ENCODE assay signal across 14 mouse cellular contexts in the genomic region with DNA sequence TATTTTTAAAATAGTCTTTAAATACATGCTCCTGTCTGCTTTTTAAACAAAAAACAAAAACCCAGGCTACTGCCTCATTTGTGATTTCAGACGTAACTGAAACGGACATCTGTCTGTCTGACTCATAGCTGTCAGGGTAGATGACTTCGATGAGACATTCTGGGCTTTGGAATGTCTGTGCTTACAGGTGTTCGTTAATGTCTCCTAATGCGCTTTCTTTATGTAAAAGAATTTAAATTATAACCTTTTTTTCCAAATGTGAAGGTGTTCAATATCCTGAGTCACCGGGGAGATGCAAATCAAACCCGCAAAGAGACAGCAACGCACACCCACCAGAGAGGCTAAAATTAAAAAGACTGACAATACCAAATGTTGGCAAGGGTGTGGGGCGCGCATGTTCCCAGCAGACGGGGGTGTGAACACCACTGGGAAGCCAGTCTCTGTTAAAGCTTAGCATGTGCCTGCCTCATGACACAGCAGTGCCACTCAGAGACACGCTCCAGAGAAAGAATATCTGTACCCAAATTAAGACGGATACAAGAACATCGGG. TPM values are rescaled to one million over a fixed set of nuclear protein-coding genes. Genes with fewer than 3 reads are reported as not detected.
DNase-seq lines count a peak whose midpoint lies in the region; ATAC-seq and TF ChIP-seq lines count a peak whose summit lies in the region.
"Had no signal": no experiment of that assay in that cellular context is flagged by ENCODE, and none has a peak within 500 bp of the region (broad histone marks: within the 10 kb centered on the region; RNA-seq: fewer than 3 reads in every experiment).

No protein-coding gene starts in this region.

- H3K9ac ChIP-seq in limb, embryonic 13.5 days: no peak overlapping the region
- H3K9ac ChIP-seq in heart, postnatal 0 days (replicated peaks; ENCODE audit: low read depth, low read length): no peak overlapping the region
- no peak overlapping the region for H3K9ac ChIP-seq in hindbrain, postnatal 0 days (replicated peaks; ENCODE audit: low read length)
- no peak overlapping the region for H3K9ac ChIP-seq in midbrain, postnatal 0 days (replicated peaks; ENCODE audit: low read length, poor library complexity, severe bottlenecking)

- no peak for TF ChIP-seq CTCF in heart, postnatal 0 days (IDR thresholded peaks at IDR 0.05; ENCODE audit: low read depth)
- TF ChIP-seq CTCF in hindbrain, postnatal 0 days (IDR thresholded peaks at IDR 0.05; ENCODE audit: low read depth): no peak
- no peak for TF ChIP-seq CTCF in midbrain, postnatal 0 days (IDR thresholded peaks at IDR 0.05)

- no peak for DNase-seq in limb, embryonic 10.5 days (ENCODE audit: low spot score)
- DNase-seq in heart, postnatal 0 days (ENCODE audit: low spot score): no peak
- DNase-seq in left cerebral cortex, postnatal 10 days (ENCODE audit: extremely low spot score in 1 of 2, low spot score in 2 of 2): peak; percentile 69 to 81
- DNase-seq in telencephalon, adult 2 months (ENCODE audit: low read depth, low spot score): peak; percentile 95
- no peak for DNase-seq in hindbrain, postnatal 0 days (ENCODE audit: low spot score)
- no peak for DNase-seq in midbrain, postnatal 0 days (ENCODE audit: low spot score)
- DNase-seq: cerebellum, postnatal 10 days; lung, adult 2 months; thymus, postnatal 36 days had no signal

- WGBS in limb, embryonic 13.5 days: 79% methylated on average over 14 of the region's 14 CpGs
- WGBS in limb, embryonic 10.5 days: 90% methylated on average over 14 of the region's 14 CpGs
- WGBS in heart, postnatal 0 days: 73% methylated on average over 14 of the region's 14 CpGs
- WGBS in hindbrain, postnatal 0 days: 73% methylated on average over 14 of the region's 14 CpGs
- 77% methylated on average over 14 of the region's 14 CpGs for WGBS in midbrain, postnatal 0 days

- no peak overlapping the region for H3K4me2 ChIP-seq in limb, embryonic 13.5 days (replicated peaks)
- H3K4me2 ChIP-seq in heart, postnatal 0 days (ENCODE audit: low read depth, low read length): no peak overlapping the region
- H3K4me2 ChIP-seq in hindbrain, postnatal 0 days (ENCODE audit: low read depth, low read length): no peak overlapping the region
- H3K4me2 ChIP-seq in midbrain, postnatal 0 days (ENCODE audit: low read depth, low read length, poor library complexity, severe bottlenecking): no peak overlapping the region

- TF ChIP-seq EP300 in heart, postnatal 0 days (IDR thresholded peaks at IDR 0.05; ENCODE audit: low read depth): no peak

- no peak overlapping the region for H3K27ac ChIP-seq in limb, embryonic 13.5 days
- H3K27ac ChIP-seq in limb, embryonic 10.5 days: no peak overlapping the region
- H3K27ac ChIP-seq in heart, postnatal 0 days (ENCODE audit: low read depth): no peak overlapping the region
- no peak overlapping the region for H3K27ac ChIP-seq in hindbrain, postnatal 0 days
- no peak overlapping the region for H3K27ac ChIP-seq in midbrain, postnatal 0 days (ENCODE audit: low read depth, low read length)
- H3K27ac ChIP-seq: hindbrain, embryonic 10.5 days; kidney, postnatal 0 days had no signal

- H3K4me1 ChIP-seq in limb, embryonic 13.5 days: peaks cover 1% of the 10 kb centered on the region; the same call in 1 of the 2 replicates
- H3K4me1 ChIP-seq in limb, embryonic 10.5 days: no peaks in the 10 kb centered on the region
- 0 out of 2 replicates have a peak, but pooled peaks cover 11% of the 10 kb centered on the region for H3K4me1 ChIP-seq in heart, postnatal 0 days (ENCODE audit: control insufficient read depth, insufficient read depth)
- no peaks in the 10 kb centered on the region for H3K4me1 ChIP-seq in hindbrain, postnatal 0 days (ENCODE audit: insufficient read depth, low read length)
- no peaks in the 10 kb centered on the region for H3K4me1 ChIP-seq in midbrain, postnatal 0 days (ENCODE audit: insufficient read depth, low read length)

- peak; percentile 51; the same call in 1 of the 2 replicates for ATAC-seq in limb, embryonic 13.5 days (ENCODE audit: low FRiP score, low read depth)
- ATAC-seq in heart, postnatal 0 days (ENCODE audit: insufficient read depth, low read depth): 0 out of 2 replicates have a peak, but pooled peaks have one; percentile 39
- no peak for ATAC-seq in hindbrain, postnatal 0 days
- no peak for ATAC-seq in erythroid progenitor cell, adult 5-6 weeks (replicated peaks; ENCODE audit: low FRiP score, poor library complexity, severe bottlenecking)
- no peak for ATAC-seq in midbrain, postnatal 0 days (ENCODE audit: low FRiP score)
- ATAC-seq: midbrain, embryonic 16.5 days had no signal

- intact Hi-C loops in left cerebral cortex, postnatal 10 days (cut with DNase I): no loop called here

- H3K27me3 ChIP-seq in limb, embryonic 13.5 days: no peaks in the 10 kb centered on the region
- H3K27me3 ChIP-seq in limb, embryonic 10.5 days (ENCODE audit: low read depth, poor library complexity, severe bottlenecking): no peaks in the 10 kb centered on the region
- H3K27me3 ChIP-seq in heart, postnatal 0 days (ENCODE audit: control insufficient read depth, insufficient read depth, low read length): no peaks in the 10 kb centered on the region
- H3K27me3 ChIP-seq in hindbrain, postnatal 0 days (ENCODE audit: insufficient read depth, low read length): no peaks in the 10 kb centered on the region
- H3K27me3 ChIP-seq in midbrain, postnatal 0 days (ENCODE audit: insufficient read depth, low read length): no peaks in the 10 kb centered on the region

- H3K9me3 ChIP-seq in limb, embryonic 13.5 days: no peaks in the 10 kb centered on the region
- H3K9me3 ChIP-seq in limb, embryonic 10.5 days (replicated peaks): no peaks in the 10 kb centered on the region
- H3K9me3 ChIP-seq in heart, postnatal 0 days (replicated peaks; ENCODE audit: control insufficient read depth, low read length): no peaks in the 10 kb centered on the region
- H3K9me3 ChIP-seq in hindbrain, postnatal 0 days (ENCODE audit: low read length): no peaks in the 10 kb centered on the region
- H3K9me3 ChIP-seq in midbrain, postnatal 0 days (ENCODE audit: low read length): no peaks in the 10 kb centered on the region
- H3K9me3 ChIP-seq: hindbrain, embryonic 10.5 days had no signal

- H3K4me3 ChIP-seq in limb, embryonic 13.5 days: no peak overlapping the region
- no peak overlapping the region for H3K4me3 ChIP-seq in limb, embryonic 10.5 days
- no peak overlapping the region for H3K4me3 ChIP-seq in heart, postnatal 0 days (ENCODE audit: low read depth, low read length)
- no peak overlapping the region for H3K4me3 ChIP-seq in hindbrain, postnatal 0 days (ENCODE audit: low read length)
- no peak overlapping the region for H3K4me3 ChIP-seq in midbrain, postnatal 0 days (ENCODE audit: low read depth, low read length)
- H3K4me3 ChIP-seq: hindbrain, embryonic 10.5 days had no signal

- no peaks in the 10 kb centered on the region for H3K36me3 ChIP-seq in limb, embryonic 13.5 days
- H3K36me3 ChIP-seq in limb, embryonic 10.5 days: no peaks in the 10 kb centered on the region
- H3K36me3 ChIP-seq in heart, postnatal 0 days (replicated peaks; ENCODE audit: control insufficient read depth, insufficient read depth, low read length): no peaks in the 10 kb centered on the region
- no peaks in the 10 kb centered on the region for H3K36me3 ChIP-seq in hindbrain, postnatal 0 days (ENCODE audit: insufficient read depth, low read length)
- H3K36me3 ChIP-seq in midbrain, postnatal 0 days (ENCODE audit: insufficient read depth, low read length): no peaks in the 10 kb centered on the region
- H3K36me3 ChIP-seq: hindbrain, embryonic 10.5 days had no signal

RNA-seq across cellular contexts. Expression of a gene that starts 30.3 kb away (rescaled TPM):
- polyA plus RNA-seq in limb, embryonic 13.5 days (2015; fragmentation: Nextera tagmentation; extraction: Ambion mirVana): 0.43 and 0.50 TPM in 2 replicates
- polyA plus RNA-seq in limb, embryonic 10.5 days (2016; fragmentation: Nextera tagmentation; extraction: Ambion mirVana): 0.25 and 0.39 TPM in 2 replicates
- 12.9 and 23.3 TPM in 2 replicates for total RNA-seq in heart, postnatal 0 days (2014; rRNA removed; ENCODE audit: low replicate concordance)
- polyA plus RNA-seq in heart, postnatal 0 days (2015; fragmentation: Nextera tagmentation; extraction: Ambion mirVana): 5.1 and 5.6 TPM in 2 replicates
- total RNA-seq in left cerebral cortex, postnatal 10 days (2021): 1 to 10 TPM; 6.4 to 8.7 TPM
- total RNA-seq in hindbrain, postnatal 0 days (2014; rRNA removed): 1.6 and 3.3 TPM in 2 replicates
- polyA plus RNA-seq in hindbrain, postnatal 0 days (2015; fragmentation: Nextera tagmentation; extraction: Ambion mirVana): 1.2 and 1.6 TPM in 2 replicates
- 0.84 and 1.8 TPM in 2 replicates for total RNA-seq in erythroid progenitor cell, adult 5-6 weeks (2015; ENCODE audit: low replicate concordance)
- total RNA-seq in erythroid progenitor cell, adult 5-6 weeks (2017; ENCODE audit: low replicate concordance): under 0.01 and 3.9 TPM in 2 replicates
- total RNA-seq in midbrain, postnatal 0 days (2014; rRNA removed): 0.99 and 1.6 TPM in 2 replicates
- 0.80 and 1.1 TPM in 2 replicates for polyA plus RNA-seq in midbrain, postnatal 0 days (2015; fragmentation: Nextera tagmentation; extraction: Ambion mirVana)

Comparison
In these comparisons a context has a peak if more than half of its experiments do, and no peak if none do; other contexts are left out.
1. ATAC-seq: peak in limb, embryonic 13.5 days (single experiment) and heart, postnatal 0 days (single experiment); none in hindbrain, postnatal 0 days (single experiment), erythroid progenitor cell, adult 5-6 weeks (single experiment) and midbrain, postnatal 0 days (single experiment).
2. DNase-seq: peak in left cerebral cortex, postnatal 10 days (2 of 2) and telencephalon, adult 2 months (single experiment); none in limb, embryonic 10.5 days (single experiment), heart, postnatal 0 days (single experiment), hindbrain, postnatal 0 days (single experiment) and midbrain, postnatal 0 days (single experiment).